Mouse (Mus musculus): ENCODE data around the gene Suds3. TPM values are rescaled to one million over a fixed set of nuclear protein-coding genes. Genes with fewer than 3 reads are reported as not detected.
A peak's percentile ranks its signal among the peaks of the same experiment; 100 is the strongest.

Suds3 gene
- total and polyA plus RNA-seq, 3 experiments: 36.3 to 83.3 (median 61.0) TPM

DNA sequence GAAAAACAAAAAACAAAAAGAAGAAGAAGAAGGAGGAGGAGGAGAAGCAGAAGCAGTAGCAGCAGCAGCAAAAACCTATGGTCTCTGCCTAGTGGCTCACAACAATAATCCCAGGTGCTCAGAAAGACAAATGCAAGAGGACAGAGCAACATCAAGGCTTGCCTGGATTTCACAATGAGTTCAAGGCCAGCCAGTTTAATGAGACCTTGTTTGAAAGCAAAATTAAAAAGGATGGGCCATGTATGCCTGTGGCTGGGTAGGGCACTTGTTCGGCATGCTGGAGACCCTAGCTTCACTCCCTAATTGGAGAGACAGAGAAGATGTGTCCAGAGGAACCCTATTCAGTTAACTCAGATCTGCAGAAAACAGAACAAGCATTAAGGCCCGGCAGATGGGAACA is 1.3 kb upstream of the Suds3 start:
- H3K4me3 ChIP-seq (ENCODE audit: low read depth, low read length): no peak overlapping the region
- ATAC-seq (ENCODE audit: extremely low read depth, insufficient number of reproducible peaks, low FRiP score, poor library complexity, severe bottlenecking) (no peak), DNase-seq (ENCODE audit: low spot score) (no peak)
- H3K27me3 ChIP-seq (ENCODE audit: insufficient read depth, low read length): no peaks in the 10 kb centered on the region
- peaks cover 18% of the 10 kb centered on the region for H3K36me3 ChIP-seq (replicated peaks)
- H3K4me1 ChIP-seq (ENCODE audit: insufficient read depth, low read depth, low read length): peaks cover 54% of the 10 kb centered on the region
- no peaks in the 10 kb centered on the region for H3K9me3 ChIP-seq (replicated peaks)
- no peak for TF ChIP-seq GATA2 (IDR thresholded peaks at IDR 0.05; ENCODE audit: borderline replicate concordance, low read depth, low read length)
- no peak for TF ChIP-seq CTCF (IDR thresholded peaks at IDR 0.05; ENCODE audit: low read depth, low read length)
- no peak for TF ChIP-seq TAL1 (conservative IDR thresholded peaks at IDR 0.05; ENCODE audit: low read depth, low read length)
- no peak for TF ChIP-seq GATA1 (IDR thresholded peaks at IDR 0.05; ENCODE audit: borderline replicate concordance, low read length)
- no peak for TF ChIP-seq POLR2AphosphoS5 (IDR thresholded peaks at IDR 0.05; ENCODE audit: insufficient replicate concordance, low read depth, low read length)

DNA sequence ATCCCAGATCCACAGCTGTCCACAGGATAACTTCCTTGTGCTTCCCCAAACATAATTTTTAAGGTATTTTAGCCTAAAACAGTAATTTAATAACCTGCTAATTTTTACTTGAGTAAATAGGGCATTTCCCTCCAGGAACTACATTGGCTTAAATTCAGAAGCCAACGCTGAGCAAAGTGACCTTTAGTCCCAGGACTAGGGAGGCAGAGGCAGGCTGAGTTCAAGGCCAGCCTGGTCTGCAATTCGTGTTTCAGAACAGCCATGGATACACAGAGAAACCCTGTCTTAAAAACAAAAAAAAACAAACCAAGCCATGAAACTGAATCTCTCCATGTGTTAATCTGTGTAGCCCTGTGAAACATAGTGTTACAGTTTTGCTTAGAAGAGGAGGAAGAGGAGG is 747 bp upstream of the Suds3 start:
- TF ChIP-seq GATA1 (IDR thresholded peaks at IDR 0.05; ENCODE audit: borderline replicate concordance, low read length) (no peak), TAL1 (conservative IDR thresholded peaks at IDR 0.05; ENCODE audit: low read depth, low read length) (no peak), GATA2 (IDR thresholded peaks at IDR 0.05; ENCODE audit: borderline replicate concordance, low read depth, low read length) (no peak), CTCF (IDR thresholded peaks at IDR 0.05; ENCODE audit: low read depth, low read length) (no peak), POLR2AphosphoS5 (IDR thresholded peaks at IDR 0.05; ENCODE audit: insufficient replicate concordance, low read depth, low read length) (no peak)
- Histone ChIP-seq H3K27me3 (ENCODE audit: insufficient read depth, low read length) (no peaks in the 10 kb centered on the region), H3K4me3 (ENCODE audit: low read depth, low read length) (no peak overlapping the region), H3K36me3 (replicated peaks) (peaks cover 24% of the 10 kb centered on the region), H3K9me3 (replicated peaks) (no peaks in the 10 kb centered on the region), H3K4me1 (ENCODE audit: insufficient read depth, low read depth, low read length) (peaks cover 51% of the 10 kb centered on the region)
- ATAC-seq (ENCODE audit: extremely low read depth, insufficient number of reproducible peaks, low FRiP score, poor library complexity, severe bottlenecking) (no peak), DNase-seq (ENCODE audit: low spot score) (no peak)

DNA sequence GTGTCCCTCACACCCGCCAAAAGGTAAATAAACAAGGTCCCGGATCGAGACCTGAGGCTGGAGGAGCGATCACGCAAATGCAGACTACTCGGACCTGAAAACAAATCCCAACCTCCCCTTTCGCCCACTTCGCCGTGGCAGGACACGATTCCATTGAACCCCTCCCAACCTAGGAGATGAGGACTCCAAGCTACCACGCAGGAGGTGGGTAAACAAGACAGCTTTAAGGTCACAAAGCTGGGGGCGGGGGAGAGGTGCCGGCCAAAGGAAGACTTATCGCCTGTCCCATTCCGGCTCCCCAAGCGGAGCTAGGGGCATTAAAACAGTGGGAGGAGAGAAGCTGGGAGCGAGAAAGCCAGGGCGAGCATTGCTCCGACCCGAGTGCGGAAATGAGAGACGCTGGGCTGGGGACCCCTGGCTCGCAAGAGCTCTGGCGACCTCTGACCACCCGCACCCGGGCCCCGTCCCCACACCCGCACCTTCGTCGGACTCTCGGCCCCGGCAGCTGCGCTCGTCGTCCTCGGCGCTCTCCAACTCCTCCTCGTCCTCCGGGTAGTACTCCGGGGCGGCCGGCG is 633 bp downstream of the Suds3 start:
- Histone ChIP-seq H3K4me3 (ENCODE audit: low read depth, low read length) (peak overlapping the region; percentile 97), H3K27me3 (ENCODE audit: insufficient read depth, low read length) (no peaks in the 10 kb centered on the region), H3K4me1 (ENCODE audit: insufficient read depth, low read depth, low read length) (peaks cover 37% of the 10 kb centered on the region), H3K36me3 (replicated peaks) (peaks cover 38% of the 10 kb centered on the region), H3K9me3 (replicated peaks) (no peaks in the 10 kb centered on the region)
- TF ChIP-seq POLR2AphosphoS5 (IDR thresholded peaks at IDR 0.05; ENCODE audit: insufficient replicate concordance, low read depth, low read length) (no peak), GATA2 (IDR thresholded peaks at IDR 0.05; ENCODE audit: borderline replicate concordance, low read depth, low read length) (no peak), GATA1 (IDR thresholded peaks at IDR 0.05; ENCODE audit: borderline replicate concordance, low read length) (no peak), CTCF (IDR thresholded peaks at IDR 0.05; ENCODE audit: low read depth, low read length) (no peak), TAL1 (conservative IDR thresholded peaks at IDR 0.05; ENCODE audit: low read depth, low read length) (no peak)
- ATAC-seq (ENCODE audit: extremely low read depth, insufficient number of reproducible peaks, low FRiP score, poor library complexity, severe bottlenecking) (no peak), DNase-seq (ENCODE audit: low spot score) (peak; percentile 56)

DNA sequence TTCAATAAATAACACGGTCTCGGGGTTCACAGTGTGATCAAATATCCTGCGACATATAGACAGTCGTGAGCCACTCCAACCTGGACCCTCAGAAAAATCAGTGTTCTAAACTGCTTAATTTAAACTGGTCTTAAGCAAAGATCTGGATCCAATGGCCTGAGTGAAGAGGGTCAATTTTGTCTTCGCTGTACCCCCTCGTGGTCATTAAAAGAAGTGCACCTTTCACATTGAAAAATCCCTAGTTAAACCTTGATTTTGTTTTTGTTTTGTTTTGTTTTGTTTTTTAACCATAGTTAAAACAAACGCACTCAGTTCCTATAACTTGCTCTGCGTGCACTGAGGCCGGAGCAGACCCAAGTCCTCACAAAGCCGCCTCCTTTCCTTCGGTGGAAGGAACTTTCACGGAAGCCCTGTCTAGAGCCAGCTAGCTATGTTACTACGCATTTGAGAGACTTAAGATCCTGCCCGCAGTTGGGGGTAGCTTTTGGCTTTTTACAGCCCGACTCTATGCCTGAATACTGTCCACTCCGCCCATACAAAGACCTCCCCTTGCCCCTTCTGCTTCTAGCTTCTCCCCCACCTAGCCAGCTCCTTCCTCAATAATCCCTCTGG is 1.2 kb downstream of the Suds3 start:
- DNase-seq (ENCODE audit: low spot score): peak; percentile 31
- H3K27me3 ChIP-seq (ENCODE audit: insufficient read depth, low read length): no peaks in the 10 kb centered on the region
- H3K9me3 ChIP-seq (replicated peaks): no peaks in the 10 kb centered on the region
- peaks cover 36% of the 10 kb centered on the region for H3K4me1 ChIP-seq (ENCODE audit: insufficient read depth, low read depth, low read length)
- no peak for ATAC-seq (ENCODE audit: extremely low read depth, insufficient number of reproducible peaks, low FRiP score, poor library complexity, severe bottlenecking)
- H3K4me3 ChIP-seq (ENCODE audit: low read depth, low read length): peak overlapping the region; percentile 97
- TF ChIP-seq GATA1 (IDR thresholded peaks at IDR 0.05; ENCODE audit: borderline replicate concordance, low read length) (no peak), TAL1 (conservative IDR thresholded peaks at IDR 0.05; ENCODE audit: low read depth, low read length) (no peak), POLR2AphosphoS5 (IDR thresholded peaks at IDR 0.05; ENCODE audit: insufficient replicate concordance, low read depth, low read length) (no peak), GATA2 (IDR thresholded peaks at IDR 0.05; ENCODE audit: borderline replicate concordance, low read depth, low read length) (no peak), CTCF (IDR thresholded peaks at IDR 0.05; ENCODE audit: low read depth, low read length) (peak; percentile 45; the same call in 1 of the 2 replicates)
- peaks cover 43% of the 10 kb centered on the region for H3K36me3 ChIP-seq (replicated peaks)

DNA sequence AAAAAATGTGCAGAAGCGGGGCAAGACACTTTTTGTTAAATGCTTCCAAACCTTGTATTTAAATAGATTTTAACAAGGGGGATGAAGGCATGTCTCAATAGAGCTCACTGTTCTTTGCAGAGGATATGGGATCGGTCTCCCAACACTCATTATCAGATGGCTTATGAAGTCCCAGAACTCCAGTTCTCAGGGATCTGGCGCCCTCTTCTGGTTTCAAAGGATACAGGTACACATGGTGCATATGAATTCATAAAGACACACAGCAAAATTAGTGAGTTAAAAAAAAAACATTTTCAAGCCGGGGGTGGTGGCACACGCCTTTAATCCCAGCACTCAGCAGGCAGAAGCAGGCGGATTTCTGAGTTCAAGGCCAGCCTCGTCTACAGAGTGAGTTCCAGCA is 2.6 kb downstream of the Suds3 start:
- Histone ChIP-seq H3K4me1 (ENCODE audit: insufficient read depth, low read depth, low read length) (peaks cover 28% of the 10 kb centered on the region), H3K4me3 (ENCODE audit: low read depth, low read length) (no peak overlapping the region), H3K27me3 (ENCODE audit: insufficient read depth, low read length) (no peaks in the 10 kb centered on the region), H3K36me3 (replicated peaks) (peaks cover 56% of the 10 kb centered on the region), H3K9me3 (replicated peaks) (no peaks in the 10 kb centered on the region)
- ATAC-seq (ENCODE audit: extremely low read depth, insufficient number of reproducible peaks, low FRiP score, poor library complexity, severe bottlenecking): no peak
- no peak for DNase-seq (ENCODE audit: low spot score)
- TF ChIP-seq CTCF (IDR thresholded peaks at IDR 0.05; ENCODE audit: low read depth, low read length) (no peak), GATA2 (IDR thresholded peaks at IDR 0.05; ENCODE audit: borderline replicate concordance, low read depth, low read length) (no peak), TAL1 (conservative IDR thresholded peaks at IDR 0.05; ENCODE audit: low read depth, low read length) (no peak), GATA1 (IDR thresholded peaks at IDR 0.05; ENCODE audit: borderline replicate concordance, low read length) (no peak), POLR2AphosphoS5 (IDR thresholded peaks at IDR 0.05; ENCODE audit: insufficient replicate concordance, low read depth, low read length) (no peak)

DNA sequence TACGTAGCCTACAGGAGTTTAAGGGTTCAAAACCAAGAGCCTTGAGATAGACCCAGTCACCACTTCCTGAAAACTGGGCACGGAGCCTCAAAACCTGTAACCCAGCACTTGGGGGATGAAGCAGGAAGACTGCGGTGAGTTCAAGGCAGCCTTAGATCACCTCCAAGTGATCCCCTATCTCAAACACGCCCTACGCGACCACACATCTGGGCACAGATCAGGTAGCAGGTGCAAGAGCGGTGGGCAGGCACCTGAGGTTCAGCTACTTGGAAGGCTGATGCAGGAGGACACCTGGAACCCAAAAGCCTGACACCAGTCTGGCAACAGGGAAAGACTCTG is 4.2 kb downstream of the Suds3 start:
- ATAC-seq (ENCODE audit: extremely low read depth, insufficient number of reproducible peaks, low FRiP score, poor library complexity, severe bottlenecking): no peak
- peaks cover 72% of the 10 kb centered on the region for H3K36me3 ChIP-seq (replicated peaks)
- no peak for DNase-seq (ENCODE audit: low spot score)

More for the DNA sequence above, 4.2 kb downstream of the Suds3 start:
- Histone ChIP-seq H3K4me1 (ENCODE audit: insufficient read depth, low read depth, low read length) (peaks cover 17% of the 10 kb centered on the region), H3K9me3 (replicated peaks) (no peaks in the 10 kb centered on the region), H3K4me3 (ENCODE audit: low read depth, low read length) (no peak overlapping the region), H3K27me3 (ENCODE audit: insufficient read depth, low read length) (no peaks in the 10 kb centered on the region)
- TF ChIP-seq POLR2AphosphoS5 (IDR thresholded peaks at IDR 0.05; ENCODE audit: insufficient replicate concordance, low read depth, low read length) (no peak), GATA2 (IDR thresholded peaks at IDR 0.05; ENCODE audit: borderline replicate concordance, low read depth, low read length) (no peak), GATA1 (IDR thresholded peaks at IDR 0.05; ENCODE audit: borderline replicate concordance, low read length) (no peak), TAL1 (conservative IDR thresholded peaks at IDR 0.05; ENCODE audit: low read depth, low read length) (no peak), CTCF (IDR thresholded peaks at IDR 0.05; ENCODE audit: low read depth, low read length) (no peak)
